Mouse (Mus musculus): Measurements from ENCODE around the gene Tmem150b. TPM values are rescaled to one million over a fixed set of nuclear protein-coding genes. Genes with fewer than 3 reads are reported as not detected.

Gene Tmem150b
- polyA plus RNA-seq, 2 experiments from 2014 or later = not detected

DNA sequence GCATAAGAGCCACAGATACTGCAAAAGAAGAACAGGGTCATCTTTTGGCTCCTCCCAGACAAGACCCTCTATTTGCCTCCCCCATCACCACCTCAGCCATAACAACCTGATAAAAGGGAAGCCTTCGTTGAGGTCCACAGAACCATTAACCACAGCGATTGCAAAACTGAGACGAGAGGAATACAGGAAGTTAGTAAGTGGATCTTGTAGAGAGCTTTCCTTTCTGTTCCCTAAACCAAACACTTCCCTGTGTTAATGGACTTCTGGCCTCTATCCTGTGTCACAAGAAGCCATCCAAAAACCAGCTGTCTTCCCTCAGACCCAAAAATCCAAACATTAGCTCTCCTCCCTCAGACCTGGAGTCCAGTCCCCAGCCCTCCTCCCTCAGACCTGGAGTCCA, 690 bp downstream of the Tmem150b start:
- no peak for ATAC-seq

GRCm38 (mm10) chr7:4723508-4723907, 1.5 kb downstream of the Tmem150b start:
- ATAC-seq = no peak

GRCm38 (mm10) chr7:4719276-4719675, 5.8 kb downstream of the Tmem150b start:
- ATAC-seq = no peak

- ATAC-seq = no peak
These were observed 8.1 kb downstream of the Tmem150b start for GRCm38 (mm10) chr7:4716955-4717354.

DNA sequence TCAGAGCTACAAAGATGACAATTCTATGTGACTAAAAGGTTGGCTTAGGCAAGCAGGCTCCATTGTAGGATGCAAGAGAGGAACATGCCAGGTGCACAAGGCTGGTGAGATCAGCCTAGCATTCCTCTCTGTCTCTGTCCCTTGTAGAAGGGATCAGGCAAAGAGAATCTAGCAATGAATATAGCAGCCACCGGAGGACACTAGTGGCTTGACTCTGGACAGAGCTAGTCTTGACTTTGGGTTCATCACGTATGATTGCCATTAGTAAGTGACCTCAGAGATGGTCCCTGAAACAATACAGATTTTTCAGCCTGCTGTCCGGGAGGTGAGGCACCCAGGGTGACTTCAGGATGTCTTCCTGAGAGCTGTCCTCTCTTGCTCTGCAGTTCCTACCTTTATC, 12.5 kb downstream of the Tmem150b start:
- ATAC-seq = no peak

DNA sequence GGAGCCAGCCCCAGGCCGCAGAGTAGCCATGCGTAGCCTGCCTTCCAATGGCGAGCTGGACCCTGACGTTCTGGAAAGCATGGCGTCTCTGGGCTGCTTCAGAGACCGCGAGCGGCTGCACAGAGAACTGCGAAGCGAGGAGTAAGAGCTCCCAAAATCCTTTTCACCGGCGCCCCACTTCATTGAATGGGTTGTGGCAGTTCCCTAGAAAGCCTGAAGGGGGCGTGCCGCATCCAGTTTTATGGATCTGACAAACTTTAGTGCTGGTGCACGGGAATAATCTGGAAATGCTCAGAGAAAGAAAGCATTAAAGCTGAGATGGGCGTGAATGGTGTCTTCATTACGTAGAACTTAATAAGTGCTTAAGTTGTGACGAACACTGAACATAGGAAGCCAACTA, 20.0 kb downstream of the Tmem150b start:
- no peak for ATAC-seq

GRCm38 (mm10) chr7:4703195-4703594, 21.9 kb downstream of the Tmem150b start:
- ATAC-seq = no peak

DNA sequence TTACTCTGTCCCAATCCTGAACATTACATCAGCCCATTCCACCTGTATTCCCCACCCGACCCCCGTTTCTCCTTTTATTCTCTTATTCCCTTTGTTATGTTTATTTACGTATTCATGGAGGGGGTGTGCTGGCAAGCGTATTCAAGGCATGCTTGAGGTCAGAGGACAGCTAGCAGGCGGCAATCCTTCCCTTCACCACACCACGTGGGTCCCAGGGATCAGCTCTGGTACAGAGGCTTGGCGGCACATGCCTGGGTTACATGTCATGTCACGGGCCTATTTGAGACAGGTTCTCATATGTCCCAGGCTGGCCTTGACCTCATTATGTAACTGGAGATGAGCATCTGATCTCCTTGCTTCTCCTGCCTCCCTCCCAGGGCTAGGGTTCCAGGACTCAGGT, 22.7 kb downstream of the Tmem150b start:
- ATAC-seq = no peak

DNA sequence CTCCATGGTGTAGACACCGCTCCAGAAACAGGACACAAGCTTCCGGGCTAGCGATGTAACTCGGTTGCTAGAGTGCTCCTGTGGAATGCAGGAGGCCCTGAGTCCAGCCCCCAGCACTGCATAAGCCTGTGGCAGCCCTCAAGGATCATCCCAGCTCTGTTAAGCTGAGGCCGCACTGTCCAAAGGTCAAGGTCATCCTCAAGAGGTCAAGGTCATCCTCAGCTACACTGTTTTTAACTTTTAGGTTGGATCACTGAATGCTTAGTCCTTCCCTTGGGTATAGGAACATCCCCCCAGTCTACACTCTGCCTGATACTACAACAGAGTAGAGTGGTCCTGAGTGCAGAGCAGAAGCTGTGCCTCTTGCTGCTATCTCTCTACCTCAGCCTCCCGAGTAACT, 32.0 kb downstream of the Tmem150b start:
- ATAC-seq = no peak

- ATAC-seq = no peak
These were observed 33.9 kb downstream of the Tmem150b start for GRCm38 (mm10) chr7:4690951-4691653.

DNA sequence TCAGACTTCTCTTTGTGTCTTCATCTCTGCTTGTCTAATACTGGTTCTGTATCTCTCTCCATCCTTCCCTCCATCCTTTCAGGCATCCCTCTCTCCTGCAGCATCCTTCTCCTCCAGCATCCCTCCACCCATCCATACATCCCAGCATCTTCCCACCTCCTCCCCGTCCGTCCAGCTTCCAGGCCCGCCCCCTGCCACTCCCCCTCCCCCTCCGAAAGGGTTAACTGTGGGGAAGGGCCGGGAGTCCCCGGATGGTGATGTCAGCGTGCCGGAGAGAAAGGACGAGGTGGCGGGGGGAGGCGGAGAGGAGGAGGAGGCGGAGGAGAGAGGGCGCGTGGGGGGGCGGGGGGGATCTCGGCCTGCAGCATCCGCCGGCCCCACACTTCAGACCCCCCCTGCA, 34.7 kb downstream of the Tmem150b start, which contains the start of gene Brsk1:
Gene Brsk1 (plus strand): TSS at position 218 of the 400 bp plus-strand sequence.
- no peak for ATAC-seq

GRCm38 (mm10) chr7:4684632-4685417, 40.2 kb downstream of the Tmem150b start, which contains the start of gene Hspbp1:
Gene Hspbp1 (minus strand): TSS chr7:4685068.
- peak; percentile 95 for ATAC-seq

DNA sequence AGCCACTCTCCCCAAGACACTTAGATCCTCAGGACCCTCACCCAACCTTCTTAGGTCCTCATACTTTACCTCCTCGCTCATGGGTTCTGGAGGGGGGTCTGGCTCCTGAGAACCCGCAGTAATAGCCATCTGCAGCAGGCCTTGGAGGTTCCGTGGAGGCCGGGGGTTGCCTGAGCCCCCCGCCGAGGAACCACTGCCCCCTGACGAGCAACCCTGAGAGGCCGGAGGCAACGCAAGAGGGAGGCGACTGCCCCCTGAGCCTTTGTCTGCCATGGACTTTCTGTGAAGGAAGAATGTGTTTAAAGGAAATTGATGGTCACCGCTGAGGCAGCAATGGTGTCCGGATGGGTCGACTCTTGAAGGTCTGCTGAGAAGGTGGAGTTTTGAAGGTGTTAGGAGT, 40.8 kb downstream of the Tmem150b start:
- ATAC-seq = no peak

DNA sequence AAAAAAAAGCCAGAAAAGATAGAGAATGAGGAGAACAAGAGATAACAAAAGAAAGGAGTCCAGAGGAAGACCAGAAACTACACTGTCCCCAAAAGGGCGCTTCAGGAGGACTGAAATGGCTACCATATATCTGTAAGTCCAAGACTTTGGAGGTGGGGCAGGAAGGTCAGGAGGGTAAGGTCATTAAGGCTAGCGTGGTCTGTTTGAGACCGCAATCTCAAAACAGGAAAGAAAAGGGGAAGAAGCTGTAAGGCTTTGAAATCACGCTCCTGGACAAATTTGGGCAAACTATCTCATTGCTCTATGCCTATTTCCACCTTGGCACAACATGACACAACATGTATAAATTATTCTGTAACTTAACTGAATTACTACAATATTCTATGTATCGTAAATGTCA, 41.7 kb downstream of the Tmem150b start:
- no peak for ATAC-seq

DNA sequence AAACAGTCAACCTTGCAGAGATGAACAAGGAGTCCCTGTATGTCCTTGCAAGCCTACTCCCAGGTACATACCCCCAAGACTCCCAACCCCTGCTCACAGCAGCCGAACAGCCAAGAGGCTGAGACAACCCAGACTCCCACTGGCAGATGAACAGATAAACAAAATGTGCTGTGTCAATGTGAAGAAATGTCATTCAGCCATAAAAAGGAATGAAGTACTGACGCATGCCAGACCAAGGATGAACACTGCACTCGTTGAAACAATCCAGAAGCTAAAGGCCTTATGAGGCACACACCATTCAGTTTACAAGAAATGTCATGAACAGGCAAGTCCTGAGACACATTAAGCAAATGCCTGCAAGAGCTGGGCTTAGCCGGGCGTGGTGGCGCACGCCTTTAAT, 49.8 kb downstream of the Tmem150b start:
- ATAC-seq = no peak

DNA sequence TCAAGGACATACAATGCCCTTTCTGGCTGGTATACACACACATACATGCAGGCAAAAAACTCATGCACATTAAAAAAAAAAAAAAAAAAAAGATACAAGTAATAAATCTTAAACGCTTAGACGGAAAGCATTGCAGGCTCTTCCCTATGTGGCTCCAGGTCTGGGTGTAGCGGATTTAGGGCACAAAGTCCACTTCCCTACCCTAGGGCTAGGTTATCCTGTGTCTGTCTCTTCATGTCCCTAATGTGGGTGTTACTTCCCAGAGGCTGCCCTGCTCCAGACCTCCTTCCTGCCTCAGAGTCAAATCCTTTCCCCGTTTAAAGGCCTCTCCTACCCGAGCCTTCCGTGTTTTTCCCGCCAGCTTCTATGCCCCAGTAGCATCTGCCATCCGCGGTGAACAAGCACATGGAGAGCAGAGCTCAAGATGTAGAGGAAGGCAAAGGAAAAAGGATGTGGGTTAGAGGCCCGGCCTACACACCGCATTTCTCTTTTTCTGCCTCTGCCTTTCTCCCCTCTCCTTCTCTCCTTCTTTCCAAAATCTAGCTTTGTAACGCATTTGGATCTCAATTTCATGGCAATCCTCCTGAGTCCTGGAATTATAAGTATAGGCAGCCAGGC, 50.8 kb downstream of the Tmem150b start:
- peak; percentile 79 for ATAC-seq

GRCm38 (mm10) chr7:4671956-4672355, 53.1 kb downstream of the Tmem150b start:
- ATAC-seq = no peak

DNA sequence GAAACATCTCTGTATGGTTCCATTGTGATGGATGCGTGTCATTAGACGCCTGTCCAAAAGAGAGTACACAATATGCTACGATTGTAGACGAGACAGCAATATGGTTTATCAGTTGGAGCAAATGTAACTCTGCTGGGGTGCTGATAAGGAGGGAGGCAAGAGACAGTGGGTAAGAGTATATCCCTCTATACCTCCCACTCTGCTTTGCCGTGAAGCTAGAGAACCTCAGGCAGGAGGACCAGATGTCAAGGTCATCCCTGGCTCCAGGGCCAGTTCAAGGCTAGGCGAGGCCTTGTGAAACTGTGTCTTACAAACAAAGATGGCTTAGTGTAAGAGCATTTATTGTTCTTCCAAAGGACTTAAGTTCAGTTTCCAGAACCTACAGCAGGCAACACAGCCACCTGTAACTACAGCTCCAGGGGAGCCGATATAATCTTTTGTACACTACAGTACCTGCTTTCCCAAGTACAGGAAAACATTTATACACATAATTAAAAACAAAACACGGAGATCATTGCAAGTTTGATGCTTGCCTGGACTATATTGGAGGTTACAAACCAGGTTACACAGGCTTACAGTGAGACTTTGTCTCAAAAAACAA, 54.3 kb downstream of the Tmem150b start:
- no peak for ATAC-seq

DNA sequence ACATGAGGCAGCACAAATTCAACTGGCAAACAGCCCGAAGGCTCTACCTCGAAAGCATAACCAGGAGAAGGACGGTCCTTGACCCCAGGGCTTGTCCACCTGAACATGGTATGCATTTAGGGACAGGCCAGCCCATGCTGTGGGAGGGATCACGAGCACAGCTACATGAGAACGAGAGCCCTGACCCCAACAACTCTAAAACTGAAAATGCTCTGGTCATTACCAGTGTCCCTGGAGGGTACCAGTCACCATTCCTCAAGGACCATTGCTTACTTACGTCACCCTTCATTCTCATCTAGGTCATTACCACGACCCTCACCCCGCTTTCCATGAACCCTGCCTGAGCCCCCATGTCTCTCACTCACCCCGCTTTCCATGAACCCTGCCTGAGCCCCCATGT, 55.9 kb downstream of the Tmem150b start:
- ATAC-seq = no peak

- ATAC-seq = no peak
These were observed 56.5 kb downstream of the Tmem150b start for GRCm38 (mm10) chr7:4668506-4668905.

DNA sequence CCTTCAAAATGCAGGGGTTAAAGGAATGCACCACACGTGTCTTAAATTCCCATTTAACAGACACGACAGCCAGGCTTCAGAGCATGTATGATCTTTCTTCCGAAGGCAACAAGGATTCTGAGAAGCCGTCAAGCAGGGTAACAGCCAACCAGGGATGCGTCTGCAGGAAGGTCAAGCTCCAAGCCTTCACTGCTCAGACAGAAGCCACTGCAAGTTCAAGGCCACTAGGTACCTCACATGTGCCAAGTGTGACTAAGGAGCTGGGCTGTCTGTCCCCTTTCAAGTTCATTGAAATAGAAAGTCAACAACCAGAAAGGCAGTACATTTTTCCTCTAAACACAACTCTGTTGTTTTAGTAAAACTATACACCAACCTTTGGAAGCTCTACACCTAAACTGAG, 58.2 kb downstream of the Tmem150b start:
- ATAC-seq = no peak

GRCm38 (mm10) chr7:4663742-4664141, 61.3 kb downstream of the Tmem150b start:
- peak; percentile 17 for ATAC-seq

- no peak for ATAC-seq
These were observed 61.9 kb downstream of the Tmem150b start for GRCm38 (mm10) chr7:4663179-4663578.
